Mouse (Mus musculus) urinary bladder, postnatal 36 days (tissue): ENCODE measurements at regions not wholly inside any gene's neighbourhood (a gene's known extent, or its start where the extent isn't known, plus 50 kb on each side); places are given as distances from the start of the nearest gene placed in this dataset.

ENCODE experiments used
- DNase-seq, 2 experiments: peaks; one replicate each; pipeline ENCODE4 v3.0.0; 2022; ENCODE audit warnings: low spot score in 2 of 2, mixed read lengths in 1 of 2

- DNase-seq, result no peak
These were observed 590.7 kb upstream of the Acvr2a start for GRCm38 (mm10) chr2:48223084-48223799.

- DNase-seq, result no peak
These were observed 563.7 kb upstream of the Acvr2a start for GRCm38 (mm10) chr2:48250174-48250573.

GRCm38 (mm10) chr2:48260299-48260698 is 553.6 kb upstream of the Acvr2a start:
- no peak for DNase-seq
